Mouse (Mus musculus) olfactory bulb, adult 2 months (tissue): Measurements from ENCODE around the gene BC028528.

Experiments used
- CTCF ChIP-seq: fragments of 200-500 bp; IDR thresholded peaks from 2 replicates; pipeline ENCODE4 v1.5.1; 2012; ENCODE audit warnings: low read depth, mild to moderate bottlenecking, low read length, moderate library complexity; ENCODE audit not compliant: insufficient read depth
- POLR2A ChIP-seq: fragments of 200-500 bp; IDR thresholded peaks from 2 replicates; pipeline ENCODE4 v1.6.1; 2012; ENCODE audit warnings: mild to moderate bottlenecking, low read depth, low read length, moderate library complexity; ENCODE audit not compliant: insufficient read depth

DNA sequence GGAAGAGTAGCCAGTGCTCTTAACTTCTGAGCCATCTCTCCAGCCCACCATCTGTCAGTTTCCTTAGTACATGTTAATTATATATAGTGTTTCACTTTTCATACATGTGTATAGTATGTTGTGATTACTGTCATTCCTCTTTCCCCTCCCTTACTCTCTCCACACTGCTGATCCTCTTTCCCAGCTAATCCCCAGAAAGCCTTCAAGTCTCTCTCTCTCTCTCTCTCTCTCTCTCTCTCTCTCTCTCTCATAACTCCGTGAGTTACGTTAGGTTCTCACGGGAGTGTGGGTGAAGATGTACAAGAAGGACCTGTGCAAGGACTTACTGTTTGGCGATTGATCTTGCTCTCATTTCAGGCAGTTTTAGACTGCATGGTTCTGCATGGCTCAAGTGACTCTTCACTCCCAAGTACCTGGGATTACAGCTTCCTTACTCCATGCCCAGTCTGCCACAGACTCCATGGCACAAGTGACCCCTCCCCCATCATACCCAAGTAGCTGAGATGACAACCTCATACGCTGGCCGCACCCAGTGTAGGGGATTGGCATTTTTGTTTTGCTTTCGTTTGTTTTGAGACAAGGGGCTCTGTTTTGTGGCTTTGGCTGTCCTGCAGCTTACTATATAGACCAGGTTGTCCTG lies 41.4 kb upstream of the BC028528 start:
- TF ChIP-seq CTCF (no peak), POLR2A (no peak)
